Mouse (Mus musculus) midbrain, embryonic 11.5 days (tissue): Measurements from ENCODE around the gene Lamtor5. TPM values are rescaled to one million over a fixed set of nuclear protein-coding genes. Genes with fewer than 3 reads are reported as not detected.

Source experiments
- ATAC-seq: fragments of 200-750 bp; cut with Nextera tagmentation; 2 replicates; pipeline ENCODE4 v1.8.0; 2017; ENCODE audit warnings: moderate TSS enrichment, moderate library complexity; ENCODE audit not compliant: low FRiP score
- DNase-seq: peaks from one replicate; pipeline ENCODE4 v3.0.0; 2015; ENCODE audit warnings: low spot score; ENCODE audit errors: missing footprints
- H3K27ac ChIP-seq: fragments of 300-500 bp; sonication (generic); 2 replicates; pipeline ENCODE4 v1.5.1; 2014; ENCODE audit warnings: low read depth, low read length
- H3K27me3 ChIP-seq: fragments of 300-500 bp; sonication (generic); 2 replicates; pipeline ENCODE4 v1.6.1; 2014; ENCODE audit warnings: mild to moderate bottlenecking, low read length, moderate library complexity, mixed read lengths; ENCODE audit not compliant: control insufficient read depth, insufficient read depth
- H3K36me3 ChIP-seq: fragments of 300-500 bp; sonication (generic); 2 replicates; pipeline ENCODE4 v1.6.1; 2014; ENCODE audit warnings: mild to moderate bottlenecking, low read length, moderate library complexity, mixed read lengths; ENCODE audit not compliant: control insufficient read depth, insufficient read depth
- H3K4me1 ChIP-seq: fragments of 300-500 bp; sonication (generic); 2 replicates; pipeline ENCODE4 v1.6.1; 2014; ENCODE audit warnings: low read length; ENCODE audit not compliant: control insufficient read depth, insufficient read depth
- H3K4me2 ChIP-seq: fragments of 300-500 bp; sonication (generic); 2 replicates; pipeline ENCODE4 v1.6.1; 2014; ENCODE audit warnings: mild to moderate bottlenecking, moderate library complexity
- H3K4me3 ChIP-seq: fragments of 300-500 bp; sonication (generic); 2 replicates; pipeline ENCODE4 v1.5.1; 2014; ENCODE audit warnings: low read depth, low read length
- H3K9ac ChIP-seq: fragments of 300-500 bp; sonication (generic); 2 replicates; pipeline ENCODE4 v1.6.1; 2014; ENCODE audit warnings: low read length
- H3K9me3 ChIP-seq: fragments of 300-500 bp; sonication (generic); 2 replicates; pipeline ENCODE4 v1.6.1; 2016; ENCODE audit warnings: low read length; ENCODE audit not compliant: control insufficient read depth
- WGBS: fragments of 180-500 bp; shearing (Covaris S2); extraction: QIAGEN DNeasy Blood & Tissue Kit; methylation state at CpG from one replicate; pipeline ENCODE4 v1.1.7; 2014; 5-methylcytosine and 5-hydroxymethylcytosine counted together
- polyA plus RNA-seq: library from polyadenylated mRNA; unstranded; fragments of >200 nt; fragmentation: Nextera tagmentation; extraction: Ambion mirVana; gene quantifications from 2 replicates; pipeline ENCODE4 v1.2.1, GENCODE M21; 2014

Gene Lamtor5
- polyA plus RNA-seq, 1 experiment from 2014 or later: 198 TPM

DNA sequence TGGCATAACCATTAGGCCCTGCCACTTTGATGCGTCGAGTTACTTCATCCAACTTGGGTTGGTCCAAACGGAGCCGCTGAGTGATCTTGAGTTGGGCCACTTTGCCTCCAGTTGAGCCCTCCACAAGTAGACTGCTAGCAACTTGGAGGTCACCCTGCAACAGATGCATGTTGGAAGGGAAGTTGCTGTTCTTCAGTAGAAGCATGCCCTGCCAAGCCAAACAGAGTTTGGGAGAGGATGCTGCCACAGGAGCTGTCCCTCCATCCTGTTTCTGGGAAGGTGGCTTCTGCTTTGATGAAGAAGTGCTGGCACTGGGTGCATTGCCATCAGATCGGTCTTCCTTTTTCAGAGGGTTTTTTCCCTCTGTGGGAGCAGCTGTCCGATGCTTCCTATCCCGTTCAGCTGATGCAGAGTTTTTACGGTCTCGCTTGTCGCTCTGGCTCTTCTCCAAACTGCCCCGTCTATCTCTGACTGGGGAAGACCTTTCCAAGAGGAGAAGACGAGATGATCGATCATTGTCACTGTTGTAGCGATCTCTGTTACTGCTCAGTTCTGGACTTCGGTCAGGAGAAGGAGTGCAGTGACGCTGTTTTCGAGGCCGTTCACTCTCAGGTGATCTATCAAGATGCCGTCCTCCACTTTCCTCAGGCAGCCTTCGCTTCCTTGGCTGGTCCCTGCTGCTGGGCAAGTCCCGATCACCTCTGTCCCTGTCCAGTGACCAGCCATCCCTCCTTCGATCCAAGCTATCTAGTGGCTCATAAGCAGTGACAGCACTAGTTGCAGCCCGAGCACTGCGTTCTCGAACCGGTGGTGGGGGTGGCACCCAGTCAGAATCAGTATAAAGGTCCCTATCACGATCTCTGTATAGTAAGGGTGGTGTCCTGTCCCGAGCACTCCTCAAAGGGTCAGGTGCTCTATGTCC lies 52.1 kb downstream of the Lamtor5 start:
- Histone ChIP-seq H3K4me1 (peaks cover 33% of the 10 kb centered on the region), H3K27me3 (no peaks in the 10 kb centered on the region), H3K9ac (peak overlapping the region; percentile 28; the same call in 1 of the 2 replicates), H3K27ac (no peak overlapping the region), H3K9me3 (no peaks in the 10 kb centered on the region), H3K36me3 (peaks cover 9% of the 10 kb centered on the region), H3K4me3 (peak overlapping the region; percentile 97), H3K4me2 (peak overlapping the region; percentile 95)
- ATAC-seq (no peak), DNase-seq (no peak)
- WGBS: 87% methylated on average over 28 of the region's 28 CpGs

GRCm38 (mm10) chr3:107331746-107332126 lies 53.1 kb downstream of the Lamtor5 start:
- ATAC-seq (no peak), DNase-seq (peak; percentile 89)
- H3K4me1 ChIP-seq: peaks cover 29% of the 10 kb centered on the region
- no peaks in the 10 kb centered on the region for H3K27me3 ChIP-seq
- H3K36me3 ChIP-seq: peaks cover 9% of the 10 kb centered on the region
- peak overlapping the region; percentile 91 for H3K9ac ChIP-seq
- no peak overlapping the region; the same call in 1 of the 2 replicates for H3K27ac ChIP-seq
- H3K4me3 ChIP-seq: peak overlapping the region; percentile 97
- H3K9me3 ChIP-seq: no peaks in the 10 kb centered on the region
- H3K4me2 ChIP-seq: peak overlapping the region; percentile 95
- 32% methylated on average over 17 of the region's 17 CpGs for WGBS

DNA sequence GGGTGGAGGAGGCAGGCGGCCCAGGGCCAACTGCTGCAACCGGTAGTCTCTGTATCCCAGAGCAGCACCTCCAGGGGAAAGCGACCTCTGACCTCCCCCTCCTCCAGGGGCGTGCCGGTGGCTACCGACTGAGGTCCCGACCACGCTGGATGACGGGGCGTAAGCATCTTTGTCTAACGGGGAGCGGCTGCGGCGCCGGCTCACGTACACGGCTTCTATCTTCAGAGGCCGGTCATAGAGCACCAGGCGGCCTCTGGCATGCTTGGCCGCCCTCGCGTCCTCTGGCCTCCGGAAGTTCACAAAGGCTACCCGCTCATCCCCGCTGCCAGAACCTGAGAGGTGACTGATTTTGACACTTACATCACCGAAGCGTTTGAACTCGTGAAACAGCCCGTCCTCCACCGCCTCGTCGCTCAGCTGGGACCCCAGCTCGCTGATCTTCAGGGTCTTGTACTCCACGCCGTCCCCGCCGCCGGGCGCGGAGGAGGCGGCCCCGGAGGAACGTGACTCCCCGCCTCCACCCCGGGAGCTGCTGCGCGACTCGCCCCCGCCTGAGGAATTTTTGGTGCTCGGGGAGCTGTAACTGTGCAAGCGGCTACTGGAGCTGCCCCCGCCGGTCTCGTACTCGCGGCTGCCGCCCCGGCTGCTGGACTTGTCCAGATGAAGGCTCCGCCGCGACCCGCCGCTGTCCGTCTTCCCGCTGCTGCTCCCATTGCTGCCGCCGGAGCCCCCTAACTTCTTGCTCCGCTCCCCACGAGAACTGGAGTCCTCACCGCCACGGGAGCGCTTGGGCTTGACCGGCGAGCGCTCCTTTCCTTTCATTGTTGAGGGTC lies 53.7 kb downstream of the Lamtor5 start:
- Histone ChIP-seq H3K36me3 (peaks cover 9% of the 10 kb centered on the region), H3K4me1 (peaks cover 29% of the 10 kb centered on the region), H3K9ac (peak overlapping the region; percentile 91), H3K27me3 (no peaks in the 10 kb centered on the region), H3K9me3 (no peaks in the 10 kb centered on the region), H3K27ac (peak overlapping the region; percentile 88), H3K4me3 (peak overlapping the region; percentile 97), H3K4me2 (peak overlapping the region; percentile 95)
- DNase-seq (peak; percentile 95), ATAC-seq (peak; percentile 4)
- under 1% methylated on average over 70 of the region's 75 CpGs for WGBS

DNA sequence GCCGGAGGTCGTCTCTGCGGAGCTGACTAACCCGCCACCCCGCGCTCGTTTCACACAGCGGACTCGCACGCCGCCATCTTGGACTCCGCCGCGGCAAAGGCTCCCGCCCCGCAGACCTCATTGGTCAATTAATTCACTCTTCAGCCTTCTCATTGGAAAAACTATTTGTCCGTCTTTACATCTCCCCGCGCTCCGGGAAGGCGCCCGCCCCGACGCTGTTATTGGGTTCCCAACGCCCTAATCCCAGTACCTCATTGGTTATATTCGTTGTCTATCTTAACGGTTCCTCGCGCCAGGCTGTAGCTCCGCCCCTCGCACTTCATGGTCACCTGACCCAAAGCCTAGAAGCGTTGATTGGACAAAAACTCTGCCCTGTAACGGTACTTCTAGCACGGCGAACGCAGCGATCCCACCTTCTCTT lies 54.3 kb downstream of the Lamtor5 start:
- Histone ChIP-seq H3K27me3 (no peaks in the 10 kb centered on the region), H3K4me2 (peak overlapping the region; percentile 78; the same call in 1 of the 2 replicates), H3K4me1 (peaks cover 26% of the 10 kb centered on the region), H3K9ac (peak overlapping the region; percentile 95), H3K27ac (peak overlapping the region; percentile 97), H3K36me3 (peaks cover 9% of the 10 kb centered on the region), H3K4me3 (peak overlapping the region; percentile 97), H3K9me3 (no peaks in the 10 kb centered on the region)
- under 1% methylated on average over 37 of the region's 37 CpGs for WGBS
- ATAC-seq (peak; percentile 95), DNase-seq (peak; percentile 99)

Other genes starting within 250 kb of the Lamtor5 start
- gene Kcna3, start 242.7 kb upstream of the Lamtor5 start, polyA plus RNA-seq: 4.1 and 4.6 TPM in 2 replicates
- gene Kcna2, start 177.7 kb upstream of the Lamtor5 start, polyA plus RNA-seq: 0.18 and 0.28 TPM in 2 replicates
- gene Kcna10, start 95.8 kb upstream of the Lamtor5 start, polyA plus RNA-seq: not detected in 2 replicates
- not detected in 2 replicates for gene Cym, start 57.1 kb upstream of the Lamtor5 start, polyA plus RNA-seq
- not detected in 2 replicates for gene A630076J17Rik, start 48.2 kb upstream of the Lamtor5 start, polyA plus RNA-seq
- gene Prok1, start 39.2 kb upstream of the Lamtor5 start, polyA plus RNA-seq: 0.07 TPM in 1 of 2 replicates, not detected in the other
- gene Slc16a4, start 12.4 kb downstream of the Lamtor5 start, polyA plus RNA-seq: 1.8 and 2.2 TPM in 2 replicates
- 19.9 and 20.6 TPM in 2 replicates for gene Rbm15, start 54.8 kb downstream of the Lamtor5 start, polyA plus RNA-seq
- gene Kcnc4, start 180.7 kb downstream of the Lamtor5 start, polyA plus RNA-seq: 0.03 and 0.04 TPM in 2 replicates
- gene Slc6a17, start 239.2 kb downstream of the Lamtor5 start, polyA plus RNA-seq: 1.8 and 1.9 TPM in 2 replicates